In genomic region chr16:23333875-23334551, GRCm38 (mm10) we compare ENCODE assay signal across 20 mouse cellular contexts.
A peak's percentile ranks its signal among the peaks of the same experiment; 100 is the strongest.
DNase-seq lines count a peak whose midpoint lies in the region; ATAC-seq lines count a peak whose summit lies in the region.
"Had no signal": no experiment of that assay in that cellular context is flagged by ENCODE, and none has a peak within 500 bp of the region (broad histone marks: within the 10 kb centered on the region; RNA-seq: fewer than 3 reads in every experiment).

No protein-coding gene starts in this region.

- H3K27ac ChIP-seq in kidney, embryonic 16.5 days (ENCODE audit: low read length), result peak overlapping the region; percentile 18; the same call in 1 of the 2 replicates
- H3K27ac ChIP-seq in kidney, embryonic 15.5 days, result no peak overlapping the region
- H3K27ac ChIP-seq in lung, embryonic 16.5 days (ENCODE audit: low read length), result peak overlapping the region; percentile 11
- no peak overlapping the region for H3K27ac ChIP-seq in intestine, embryonic 15.5 days
- no peak overlapping the region for H3K27ac ChIP-seq in forebrain, embryonic 12.5 days
- H3K27ac ChIP-seq: embryonic facial prominence, embryonic 12.5 days; limb, embryonic 10.5 days; liver, embryonic 14.5 days; stomach, postnatal 0 days had no signal

- DNase-seq in lung, postnatal 36 days, result no peak
- DNase-seq in retina, embryonic 14.5 days (ENCODE audit: low spot score), result peak; percentile 66
- DNase-seq: adrenal gland, postnatal 10 days; gastrocnemius, postnatal 10 days; heart, adult 11 months; heart, postnatal 36 days; kidney, postnatal 4 days; layer of hippocampus, adult 9-11 months; right cerebral cortex, adult 18-20 months had no signal

- peaks cover 12% of the 10 kb centered on the region for H3K4me1 ChIP-seq in kidney, embryonic 16.5 days (ENCODE audit: insufficient read depth, low read length)
- peaks cover 17% of the 10 kb centered on the region for H3K4me1 ChIP-seq in kidney, embryonic 15.5 days
- H3K4me1 ChIP-seq in lung, embryonic 16.5 days (replicated peaks; ENCODE audit: control insufficient read depth, insufficient read depth, low read length), result peaks cover 7% of the 10 kb centered on the region
- H3K4me1 ChIP-seq in intestine, embryonic 15.5 days (replicated peaks), result 0 out of 2 replicates have a peak, but pooled peaks cover 4% of the 10 kb centered on the region
- H3K4me1 ChIP-seq in forebrain, embryonic 12.5 days, result no peaks in the 10 kb centered on the region
- H3K4me1 ChIP-seq: embryonic facial prominence, embryonic 12.5 days; limb, embryonic 10.5 days had no signal

- no peaks in the 10 kb centered on the region for H3K27me3 ChIP-seq in kidney, embryonic 16.5 days (ENCODE audit: insufficient read depth, low read length)
- no peaks in the 10 kb centered on the region for H3K27me3 ChIP-seq in kidney, embryonic 15.5 days
- H3K27me3 ChIP-seq in lung, embryonic 16.5 days (ENCODE audit: control insufficient read depth, insufficient read depth, low read depth, low read length), result no peaks in the 10 kb centered on the region
- H3K27me3 ChIP-seq in intestine, embryonic 15.5 days (replicated peaks), result no peaks in the 10 kb centered on the region
- H3K27me3 ChIP-seq in forebrain, embryonic 12.5 days, result no peaks in the 10 kb centered on the region
- H3K27me3 ChIP-seq: embryonic facial prominence, embryonic 12.5 days had no signal

- peaks cover 5% of the 10 kb centered on the region; the same call in 1 of the 2 replicates for H3K36me3 ChIP-seq in kidney, embryonic 16.5 days (ENCODE audit: insufficient read depth, low read length)
- peaks cover 19% of the 10 kb centered on the region; the same call in 1 of the 2 replicates for H3K36me3 ChIP-seq in kidney, embryonic 15.5 days
- H3K36me3 ChIP-seq in lung, embryonic 16.5 days (ENCODE audit: control insufficient read depth, insufficient read depth, low read length), result peaks cover 11% of the 10 kb centered on the region
- H3K36me3 ChIP-seq in intestine, embryonic 15.5 days, result no peaks in the 10 kb centered on the region
- peaks cover 13% of the 10 kb centered on the region for H3K36me3 ChIP-seq in forebrain, embryonic 12.5 days (replicated peaks)

- H3K4me2 ChIP-seq in kidney, embryonic 16.5 days (replicated peaks; ENCODE audit: low read depth, low read length), result no peak overlapping the region
- H3K4me2 ChIP-seq in kidney, embryonic 15.5 days, result no peak overlapping the region
- no peak overlapping the region for H3K4me2 ChIP-seq in lung, embryonic 16.5 days (ENCODE audit: low read depth, low read length)
- H3K4me2 ChIP-seq in intestine, embryonic 15.5 days (replicated peaks), result no peak overlapping the region
- H3K4me2 ChIP-seq in forebrain, embryonic 12.5 days, result no peak overlapping the region
- H3K4me2 ChIP-seq: embryonic facial prominence, embryonic 12.5 days had no signal

- H3K9ac ChIP-seq in kidney, embryonic 16.5 days (replicated peaks; ENCODE audit: low read length), result no peak overlapping the region
- H3K9ac ChIP-seq in kidney, embryonic 15.5 days, result no peak overlapping the region
- H3K9ac ChIP-seq in lung, embryonic 16.5 days (ENCODE audit: low read length), result no peak overlapping the region
- no peak overlapping the region for H3K9ac ChIP-seq in intestine, embryonic 15.5 days
- H3K9ac ChIP-seq in forebrain, embryonic 12.5 days, result no peak overlapping the region
- H3K9ac ChIP-seq: embryonic facial prominence, embryonic 12.5 days; liver, embryonic 14.5 days had no signal

- 0 out of 2 replicates have a peak, but pooled peaks have one; percentile 15 for ATAC-seq in kidney, embryonic 16.5 days (ENCODE audit: low FRiP score, low TSS enrichment)
- no peak for ATAC-seq in kidney, embryonic 15.5 days (replicated peaks; ENCODE audit: low FRiP score)
- peak; percentile 56; the same call in 1 of the 2 replicates for ATAC-seq in lung, embryonic 16.5 days (ENCODE audit: low read depth)
- ATAC-seq in intestine, embryonic 15.5 days, result peak; percentile 82
- no peak for ATAC-seq in forebrain, embryonic 12.5 days (ENCODE audit: low FRiP score)
- ATAC-seq: forebrain, embryonic 14.5 days had no signal

- 0 out of 2 replicates have a peak, but pooled peaks cover 5% of the 10 kb centered on the region for H3K9me3 ChIP-seq in kidney, embryonic 16.5 days (ENCODE audit: low read length)
- H3K9me3 ChIP-seq in kidney, embryonic 15.5 days (replicated peaks), result no peaks in the 10 kb centered on the region
- no peaks in the 10 kb centered on the region for H3K9me3 ChIP-seq in lung, embryonic 16.5 days (ENCODE audit: control insufficient read depth, low read length)
- no peaks in the 10 kb centered on the region for H3K9me3 ChIP-seq in intestine, embryonic 15.5 days
- H3K9me3 ChIP-seq in forebrain, embryonic 12.5 days, result no peaks in the 10 kb centered on the region
- H3K9me3 ChIP-seq: embryonic facial prominence, embryonic 12.5 days; limb, embryonic 10.5 days had no signal

- no peak overlapping the region for H3K4me3 ChIP-seq in kidney, embryonic 16.5 days (ENCODE audit: low read length)
- H3K4me3 ChIP-seq in kidney, embryonic 15.5 days (replicated peaks), result no peak overlapping the region
- no peak overlapping the region for H3K4me3 ChIP-seq in lung, embryonic 16.5 days (ENCODE audit: low read length)
- H3K4me3 ChIP-seq in intestine, embryonic 15.5 days (replicated peaks), result no peak overlapping the region
- H3K4me3 ChIP-seq in forebrain, embryonic 12.5 days (replicated peaks), result no peak overlapping the region
- H3K4me3 ChIP-seq: embryonic facial prominence, embryonic 12.5 days; erythroblast, embryonic 14.5 days; limb, embryonic 10.5 days had no signal

- WGBS in kidney, embryonic 16.5 days, result 76% methylated on average over 6 of the region's 6 CpGs
- WGBS in kidney, embryonic 15.5 days, result 74% methylated on average over 6 of the region's 6 CpGs
- WGBS in lung, embryonic 16.5 days, result 61% methylated on average over 6 of the region's 6 CpGs
- 68% methylated on average over 6 of the region's 6 CpGs for WGBS in intestine, embryonic 15.5 days
- WGBS in forebrain, embryonic 12.5 days, result 82% methylated on average over 6 of the region's 6 CpGs

Comparison
In these comparisons a context has a peak if more than half of its experiments do, and no peak if none do; other contexts are left out.
1. ATAC-seq: peak in kidney, embryonic 16.5 days (single experiment), lung, embryonic 16.5 days (single experiment) and intestine, embryonic 15.5 days (single experiment); none in kidney, embryonic 15.5 days (single experiment) and forebrain, embryonic 12.5 days (single experiment).
2. H3K27ac ChIP-seq: peak in kidney, embryonic 16.5 days (single experiment) and lung, embryonic 16.5 days (single experiment); none in kidney, embryonic 15.5 days (single experiment), intestine, embryonic 15.5 days (single experiment) and forebrain, embryonic 12.5 days (single experiment).